Mouse (Mus musculus): ENCODE results near the gene Rasgef1b. TPM values are rescaled to one million over a fixed set of nuclear protein-coding genes. Genes with fewer than 3 reads are reported as not detected.
A peak's percentile ranks its signal among the peaks of the same experiment; 100 is the strongest.

The Rasgef1b gene
- polyA plus RNA-seq, 1 experiment: 1.00 TPM

- no peak for TF ChIP-seq CTCF (IDR thresholded peaks at IDR 0.05; ENCODE audit: control insufficient read depth, insufficient read depth, low read length)
- TF ChIP-seq POLR2A (IDR thresholded peaks at IDR 0.05; ENCODE audit: borderline replicate concordance, control insufficient read depth, low read depth, low read length): no peak
- WGBS: 91% methylated on average over 12 of the region's 12 CpGs
- Histone ChIP-seq H3K4me1 (ENCODE audit: control insufficient read depth, insufficient read depth, low read length) (peaks cover 2% of the 10 kb centered on the region; the same call in 1 of the 2 replicates), H3K27ac (ENCODE audit: control insufficient read depth, insufficient read depth, low read depth, low read length, poor library complexity) (no peak overlapping the region), H3K4me3 (replicated peaks; ENCODE audit: control insufficient read depth, low read depth, low read length) (no peak overlapping the region)
These were observed 313.2 kb downstream of the Rasgef1b start for GRCm38 (mm10) chr5:99415676-99416075.

GRCm38 (mm10) chr5:99415049-99415448 is 313.8 kb downstream of the Rasgef1b start:
- 41% methylated on average over 2 of the region's 2 CpGs for WGBS
- Histone ChIP-seq H3K4me3 (replicated peaks; ENCODE audit: control insufficient read depth, low read depth, low read length) (no peak overlapping the region), H3K27ac (ENCODE audit: control insufficient read depth, insufficient read depth, low read depth, low read length, poor library complexity) (no peak overlapping the region), H3K4me1 (ENCODE audit: control insufficient read depth, insufficient read depth, low read length) (peaks cover 2% of the 10 kb centered on the region; the same call in 1 of the 2 replicates)
- TF ChIP-seq CTCF (IDR thresholded peaks at IDR 0.05; ENCODE audit: control insufficient read depth, insufficient read depth, low read length) (no peak), POLR2A (IDR thresholded peaks at IDR 0.05; ENCODE audit: borderline replicate concordance, control insufficient read depth, low read depth, low read length) (no peak)

- Histone ChIP-seq H3K4me3 (replicated peaks; ENCODE audit: control insufficient read depth, low read depth, low read length) (no peak overlapping the region), H3K27ac (ENCODE audit: control insufficient read depth, insufficient read depth, low read depth, low read length, poor library complexity) (0 out of 2 replicates have a peak overlapping the region, but pooled peaks have one; percentile 33), H3K4me1 (ENCODE audit: control insufficient read depth, insufficient read depth, low read length) (peaks cover 2% of the 10 kb centered on the region; the same call in 1 of the 2 replicates)
- WGBS: 58% methylated on average over 6 of the region's 6 CpGs
- TF ChIP-seq CTCF (IDR thresholded peaks at IDR 0.05; ENCODE audit: control insufficient read depth, insufficient read depth, low read length): no peak
- no peak for TF ChIP-seq POLR2A (IDR thresholded peaks at IDR 0.05; ENCODE audit: borderline replicate concordance, control insufficient read depth, low read depth, low read length)
These were observed 314.6 kb downstream of the Rasgef1b start for GRCm38 (mm10) chr5:99414293-99414692.

- 76% methylated on average over 1 of the region's 1 CpGs for whole genome bisulfite sequencing
- Histone ChIP-seq H3K4me3 (replicated peaks; ENCODE audit: control insufficient read depth, low read depth, low read length) (no peak overlapping the region), H3K4me1 (ENCODE audit: control insufficient read depth, insufficient read depth, low read length) (peaks cover 2% of the 10 kb centered on the region; the same call in 1 of the 2 replicates), H3K27ac (ENCODE audit: control insufficient read depth, insufficient read depth, low read depth, low read length, poor library complexity) (0 out of 2 replicates have a peak overlapping the region, but pooled peaks have one; percentile 33)
- TF ChIP-seq CTCF (IDR thresholded peaks at IDR 0.05; ENCODE audit: control insufficient read depth, insufficient read depth, low read length) (no peak), POLR2A (IDR thresholded peaks at IDR 0.05; ENCODE audit: borderline replicate concordance, control insufficient read depth, low read depth, low read length) (no peak)
These were observed 315.0 kb downstream of the Rasgef1b start for GRCm38 (mm10) chr5:99413851-99414250.

- TF ChIP-seq POLR2A (IDR thresholded peaks at IDR 0.05; ENCODE audit: borderline replicate concordance, control insufficient read depth, low read depth, low read length) (no peak), CTCF (IDR thresholded peaks at IDR 0.05; ENCODE audit: control insufficient read depth, insufficient read depth, low read length) (no peak)
- H3K4me3 ChIP-seq (replicated peaks; ENCODE audit: control insufficient read depth, low read depth, low read length): no peak overlapping the region
These were observed 315.5 kb downstream of the Rasgef1b start for GRCm38 (mm10) chr5:99413391-99413790.

GRCm38 (mm10) chr5:99404403-99405170 is 324.3 kb downstream of the Rasgef1b start:
- Histone ChIP-seq H3K27ac (ENCODE audit: control insufficient read depth, insufficient read depth, low read depth, low read length, poor library complexity) (no peak overlapping the region), H3K4me3 (replicated peaks; ENCODE audit: control insufficient read depth, low read depth, low read length) (no peak overlapping the region), H3K4me1 (ENCODE audit: control insufficient read depth, insufficient read depth, low read length) (no peaks in the 10 kb centered on the region)
- no peak for TF ChIP-seq CTCF (IDR thresholded peaks at IDR 0.05; ENCODE audit: control insufficient read depth, insufficient read depth, low read length)
- TF ChIP-seq POLR2A (IDR thresholded peaks at IDR 0.05; ENCODE audit: borderline replicate concordance, control insufficient read depth, low read depth, low read length): no peak
- 52% methylated on average over 11 of the region's 11 CpGs for WGBS

More at GRCm38 (mm10) chr5:99413391-99413790, 315.5 kb downstream of the Rasgef1b start:
- peaks cover 2% of the 10 kb centered on the region; the same call in 1 of the 2 replicates for H3K4me1 ChIP-seq (ENCODE audit: control insufficient read depth, insufficient read depth, low read length)
- H3K27ac ChIP-seq (ENCODE audit: control insufficient read depth, insufficient read depth, low read depth, low read length, poor library complexity): no peak overlapping the region
- 84% methylated on average over 9 of the region's 9 CpGs for WGBS

- TF ChIP-seq POLR2A (IDR thresholded peaks at IDR 0.05; ENCODE audit: borderline replicate concordance, control insufficient read depth, low read depth, low read length) (no peak), CTCF (IDR thresholded peaks at IDR 0.05; ENCODE audit: control insufficient read depth, insufficient read depth, low read length) (no peak)
- 75% methylated on average over 5 of the region's 5 CpGs for WGBS
These were observed 325.5 kb downstream of the Rasgef1b start for GRCm38 (mm10) chr5:99403325-99403724.

GRCm38 (mm10) chr5:99402784-99403183 is 326.1 kb downstream of the Rasgef1b start:
- H3K4me3 ChIP-seq (replicated peaks; ENCODE audit: control insufficient read depth, low read depth, low read length): no peak overlapping the region
- no peaks in the 10 kb centered on the region for H3K4me1 ChIP-seq (ENCODE audit: control insufficient read depth, insufficient read depth, low read length)
- no peak for TF ChIP-seq CTCF (IDR thresholded peaks at IDR 0.05; ENCODE audit: control insufficient read depth, insufficient read depth, low read length)
- no peak for TF ChIP-seq POLR2A (IDR thresholded peaks at IDR 0.05; ENCODE audit: borderline replicate concordance, control insufficient read depth, low read depth, low read length)
- WGBS: 81% methylated on average over 2 of the region's 2 CpGs
- no peak overlapping the region for H3K27ac ChIP-seq (ENCODE audit: control insufficient read depth, insufficient read depth, low read depth, low read length, poor library complexity)

More at GRCm38 (mm10) chr5:99403325-99403724, 325.5 kb downstream of the Rasgef1b start:
- H3K4me3 ChIP-seq (replicated peaks; ENCODE audit: control insufficient read depth, low read depth, low read length): no peak overlapping the region
- no peak overlapping the region for H3K27ac ChIP-seq (ENCODE audit: control insufficient read depth, insufficient read depth, low read depth, low read length, poor library complexity)
- H3K4me1 ChIP-seq (ENCODE audit: control insufficient read depth, insufficient read depth, low read length): no peaks in the 10 kb centered on the region
